Mouse (Mus musculus) forebrain, postnatal 0 days (tissue): ENCODE measurements around the gene Acy3. TPM values are rescaled to one million over a fixed set of nuclear protein-coding genes. Genes with fewer than 3 reads are reported as not detected.

Experiments
- ATAC-seq: fragments of 200-750 bp; cut with Nextera tagmentation; 2 replicates; pipeline ENCODE4 v1.8.0; 2017; ENCODE audit warnings: mild to moderate bottlenecking, moderate library complexity
- DNase-seq: peaks from one replicate; pipeline ENCODE4 v3.0.0-alpha.2; 2015
- H3K27ac ChIP-seq: fragments of 300-500 bp; sonication (generic); 2 replicates; pipeline ENCODE4 v1.5.1; 2014; ENCODE audit warnings: low read depth, mild to moderate bottlenecking, antibody characterized with exemption, low read length, moderate library complexity, mixed read lengths
- H3K27me3 ChIP-seq: fragments of 300-500 bp; sonication (generic); 2 replicates; pipeline ENCODE4 v1.6.1; 2014; ENCODE audit warnings: mild to moderate bottlenecking, low read length, mixed read lengths; ENCODE audit not compliant: insufficient read depth
- H3K36me3 ChIP-seq: fragments of 300-500 bp; sonication (generic); 2 replicates; pipeline ENCODE4 v1.6.1; 2014; ENCODE audit warnings: mild to moderate bottlenecking, moderate library complexity; ENCODE audit not compliant: insufficient read depth
- H3K4me1 ChIP-seq: fragments of 300-500 bp; sonication (generic); 2 replicates; pipeline ENCODE4 v1.6.1; 2014; ENCODE audit warnings: antibody characterized with exemption; ENCODE audit not compliant: insufficient read depth
- H3K4me2 ChIP-seq: fragments of 300-500 bp; sonication (generic); 2 replicates; pipeline ENCODE4 v1.6.1; 2014; ENCODE audit warnings: low read depth, mild to moderate bottlenecking, moderate library complexity
- H3K4me3 ChIP-seq: fragments of 300-500 bp; sonication (generic); 2 replicates; pipeline ENCODE4 v1.5.1; 2014; ENCODE audit warnings: low read depth, low read length, mixed read lengths
- H3K9ac ChIP-seq: fragments of 300-500 bp; sonication (generic); 2 replicates; pipeline ENCODE4 v1.6.1; 2014; ENCODE audit warnings: mild to moderate bottlenecking
- H3K9me3 ChIP-seq: fragments of 300-500 bp; sonication (generic); 2 replicates; pipeline ENCODE4 v1.6.1; 2016; ENCODE audit warnings: low read length
- CTCF ChIP-seq: sonication (generic); IDR thresholded peaks from 2 replicates; pipeline ENCODE4 v1.5.1; 2016; ENCODE audit warnings: antibody characterized with exemption, control low read depth, low read depth
- WGBS: fragments of 180-500 bp; shearing (Covaris S2); extraction: QIAGEN DNeasy Blood & Tissue Kit; methylation state at CpG from one replicate; pipeline ENCODE4 v1.1.7; 2014; 5-methylcytosine and 5-hydroxymethylcytosine counted together
- polyA plus RNA-seq: library from polyadenylated mRNA; unstranded; fragments of >200 nt; fragmentation: Nextera tagmentation; extraction: Ambion mirVana; gene quantifications from 2 replicates; pipeline ENCODE4 v1.2.1, GENCODE M21; 2015
- total RNA-seq: library from RNA; depleted of rRNA; stranded (reverse); fragments of >200 nt; gene quantifications from 2 replicates; pipeline ENCODE4 v1.2.3, GENCODE M21; 2014

Gene Acy3
- total and polyA plus RNA-seq, 2 experiments from 2014 or later, result 2.2 TPM

- Histone ChIP-seq H3K4me1 (no peaks in the 10 kb centered on the region), H3K4me3 (no peak overlapping the region), H3K9me3 (no peaks in the 10 kb centered on the region), H3K27me3 (no peaks in the 10 kb centered on the region; the same call in 1 of the 2 replicates), H3K27ac (no peak overlapping the region), H3K36me3 (no peaks in the 10 kb centered on the region), H3K9ac (no peak overlapping the region), H3K4me2 (no peak overlapping the region)
- DNase-seq (no peak), ATAC-seq (no peak)
- no peak for TF ChIP-seq CTCF
- WGBS, result 91% methylated on average over 14 of the region's 14 CpGs
Measured at GRCm38 (mm10) chr19:3988066-3988465, 1.7 kb downstream of the Acy3 start.

GRCm38 (mm10) chr19:3988750-3989149 is 2.4 kb downstream of the Acy3 start:
- no peak for DNase-seq
- no peak for ATAC-seq
- no peaks in the 10 kb centered on the region for H3K4me1 ChIP-seq
- H3K9ac ChIP-seq, result no peak overlapping the region
- peak; percentile 34; the same call in 1 of the 2 replicates for TF ChIP-seq CTCF
- no peaks in the 10 kb centered on the region; the same call in 1 of the 2 replicates for H3K27me3 ChIP-seq
- no peaks in the 10 kb centered on the region for H3K9me3 ChIP-seq
- no peaks in the 10 kb centered on the region for H3K36me3 ChIP-seq
- no peak overlapping the region for H3K27ac ChIP-seq
- H3K4me2 ChIP-seq, result no peak overlapping the region
- H3K4me3 ChIP-seq, result no peak overlapping the region
- WGBS, result 90% methylated on average over 4 of the region's 4 CpGs

GRCm38 (mm10) chr19:3990804-3991203 is 4.4 kb downstream of the Acy3 start:
- Histone ChIP-seq H3K9ac (no peak overlapping the region), H3K27ac (no peak overlapping the region), H3K4me2 (no peak overlapping the region), H3K4me3 (no peak overlapping the region), H3K4me1 (no peaks in the 10 kb centered on the region), H3K9me3 (no peaks in the 10 kb centered on the region), H3K36me3 (no peaks in the 10 kb centered on the region), H3K27me3 (no peaks in the 10 kb centered on the region; the same call in 1 of the 2 replicates)
- no peak for ATAC-seq
- WGBS, result 72% methylated on average over 6 of the region's 6 CpGs
- DNase-seq, result no peak
- no peak for TF ChIP-seq CTCF

GRCm38 (mm10) chr19:3991562-3991961 is 5.2 kb downstream of the Acy3 start:
- no peak overlapping the region for H3K4me2 ChIP-seq

DNA sequence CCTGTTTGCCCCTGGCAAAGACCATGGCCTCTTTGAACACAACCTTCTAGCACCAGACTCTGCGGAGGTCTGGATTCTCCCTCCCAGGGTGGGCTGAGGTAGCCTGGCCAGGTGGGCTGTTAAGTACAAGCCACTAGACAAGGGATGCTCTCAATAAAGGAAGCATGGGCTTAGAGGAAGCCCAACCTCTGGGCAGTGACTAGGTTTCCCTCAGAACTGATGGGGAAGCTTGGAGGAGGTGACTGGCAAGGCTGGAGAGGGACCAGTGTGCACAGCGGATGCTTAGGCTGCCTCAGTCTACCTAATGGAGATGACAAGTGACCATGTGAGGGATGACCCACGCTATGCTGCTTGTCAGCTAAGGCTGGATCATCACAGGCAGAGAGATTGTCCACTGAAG is 5.6 kb downstream of the Acy3 start:
- Histone ChIP-seq H3K36me3 (no peaks in the 10 kb centered on the region), H3K9ac (no peak overlapping the region), H3K4me3 (no peak overlapping the region), H3K9me3 (no peaks in the 10 kb centered on the region), H3K4me1 (no peaks in the 10 kb centered on the region), H3K27ac (no peak overlapping the region), H3K4me2 (no peak overlapping the region), H3K27me3 (no peaks in the 10 kb centered on the region; the same call in 1 of the 2 replicates)
- DNase-seq (no peak), ATAC-seq (no peak)
- TF ChIP-seq CTCF, result no peak
- 82% methylated on average over 3 of the region's 3 CpGs for WGBS

More at GRCm38 (mm10) chr19:3991562-3991961, 5.2 kb downstream of the Acy3 start:
- WGBS, result 94% methylated on average over 3 of the region's 3 CpGs
- Histone ChIP-seq H3K4me3 (no peak overlapping the region), H3K4me1 (no peaks in the 10 kb centered on the region), H3K9me3 (no peaks in the 10 kb centered on the region), H3K27me3 (no peaks in the 10 kb centered on the region; the same call in 1 of the 2 replicates), H3K27ac (no peak overlapping the region), H3K9ac (no peak overlapping the region), H3K36me3 (no peaks in the 10 kb centered on the region)
- DNase-seq, result no peak
- ATAC-seq, result no peak
- TF ChIP-seq CTCF, result no peak

DNA sequence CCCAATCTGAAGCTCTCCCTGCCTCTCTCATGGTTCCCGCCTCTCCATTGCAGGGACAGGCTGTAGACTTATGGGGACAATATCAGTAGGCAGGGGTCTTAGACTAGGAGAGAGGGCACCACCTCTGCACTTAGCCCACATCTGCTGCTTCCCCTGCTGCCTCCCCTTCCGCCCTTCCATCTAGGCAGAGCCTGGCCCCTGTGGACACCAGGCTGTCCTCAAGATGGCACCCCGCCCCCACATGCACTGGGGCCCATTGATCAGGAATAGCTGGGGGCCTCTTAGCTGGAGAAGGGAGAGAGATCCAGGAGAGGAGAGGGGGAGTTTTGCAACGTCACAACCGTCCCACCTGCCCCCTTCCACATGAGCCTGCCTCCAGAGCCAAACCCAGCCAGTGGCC is 6.0 kb downstream of the Acy3 start, which contains the start of gene Tbx10:
Gene Tbx10 (plus strand): TSS at position 337 of the 400 bp plus-strand sequence.
- Histone ChIP-seq H3K4me2 (no peak within 1 kb of the TSS), H3K27ac (no peak within 1 kb of the TSS), H3K4me3 (no peak within 1 kb of the TSS), H3K36me3 (no peaks in the 10 kb centered on the region), H3K9ac (no peak within 1 kb of the TSS), H3K9me3 (no peaks in the 10 kb centered on the region), H3K27me3 (no peaks in the 10 kb centered on the region; the same call in 1 of the 2 replicates), H3K4me1 (no peaks in the 10 kb centered on the region)
- no peak for TF ChIP-seq CTCF
- ATAC-seq, result no peak
- WGBS, result 54% methylated on average over 5 of the region's 5 CpGs
- DNase-seq, result no peak

GRCm38 (mm10) chr19:3994932-3995331 is 8.6 kb downstream of the Acy3 start:
- no peak for DNase-seq
- WGBS, result 64% methylated on average over 6 of the region's 6 CpGs
- Histone ChIP-seq H3K4me2 (no peak overlapping the region), H3K4me3 (no peak overlapping the region), H3K9ac (no peak overlapping the region), H3K27ac (no peak overlapping the region), H3K27me3 (no peaks in the 10 kb centered on the region; the same call in 1 of the 2 replicates), H3K9me3 (no peaks in the 10 kb centered on the region), H3K4me1 (no peaks in the 10 kb centered on the region), H3K36me3 (no peaks in the 10 kb centered on the region)
- TF ChIP-seq CTCF, result no peak
- ATAC-seq, result no peak
